Mouse (Mus musculus): ENCODE data around the gene Vps37c.

Gene Vps37c

GRCm38 (mm10) chr19:10733501-10734127 is 45.1 kb downstream of the Vps37c start:
- Histone ChIP-seq H3K9me3 (ENCODE audit: low read length) (no peaks in the 10 kb centered on the region), H3K4me3 (replicated peaks; ENCODE audit: low read length) (no peak overlapping the region), H3K4me1 (replicated peaks; ENCODE audit: low read depth, low read length) (no peaks in the 10 kb centered on the region), H3K36me3 (ENCODE audit: insufficient read depth, low read length) (no peaks in the 10 kb centered on the region), H3K27me3 (ENCODE audit: insufficient read depth, low read length) (peaks cover 29% of the 10 kb centered on the region)
- TF ChIP-seq NANOG (IDR thresholded peaks at IDR 0.05; ENCODE audit: borderline replicate concordance, low read length) = no peak
- TF ChIP-seq CTCF (conservative IDR thresholded peaks at IDR 0.05; ENCODE audit: low read length) = no peak
- TF ChIP-seq POU5F1 (IDR thresholded peaks at IDR 0.05; ENCODE audit: borderline replicate concordance, low read length) = no peak

GRCm38 (mm10) chr19:10734554-10734953 is 46.0 kb downstream of the Vps37c start:
- Histone ChIP-seq H3K36me3 (ENCODE audit: insufficient read depth, low read length) (no peaks in the 10 kb centered on the region), H3K27me3 (ENCODE audit: insufficient read depth, low read length) (peaks cover 33% of the 10 kb centered on the region), H3K4me1 (replicated peaks; ENCODE audit: low read depth, low read length) (no peaks in the 10 kb centered on the region), H3K9me3 (ENCODE audit: low read length) (no peaks in the 10 kb centered on the region), H3K4me3 (replicated peaks; ENCODE audit: low read length) (no peak overlapping the region)
- TF ChIP-seq POU5F1 (IDR thresholded peaks at IDR 0.05; ENCODE audit: borderline replicate concordance, low read length) (no peak), CTCF (conservative IDR thresholded peaks at IDR 0.05; ENCODE audit: low read length) (no peak), NANOG (IDR thresholded peaks at IDR 0.05; ENCODE audit: borderline replicate concordance, low read length) (no peak)

GRCm38 (mm10) chr19:10735061-10735460 is 46.5 kb downstream of the Vps37c start:
- no peak overlapping the region for H3K4me3 ChIP-seq (replicated peaks; ENCODE audit: low read length)
- no peaks in the 10 kb centered on the region for H3K4me1 ChIP-seq (replicated peaks; ENCODE audit: low read depth, low read length)
- no peaks in the 10 kb centered on the region for H3K36me3 ChIP-seq (ENCODE audit: insufficient read depth, low read length)
- H3K9me3 ChIP-seq (ENCODE audit: low read length) = no peaks in the 10 kb centered on the region
- no peak for TF ChIP-seq POU5F1 (IDR thresholded peaks at IDR 0.05; ENCODE audit: borderline replicate concordance, low read length)
- TF ChIP-seq CTCF (conservative IDR thresholded peaks at IDR 0.05; ENCODE audit: low read length) = no peak
- no peak for TF ChIP-seq NANOG (IDR thresholded peaks at IDR 0.05; ENCODE audit: borderline replicate concordance, low read length)
- H3K27me3 ChIP-seq (ENCODE audit: insufficient read depth, low read length) = peaks cover 33% of the 10 kb centered on the region

GRCm38 (mm10) chr19:10735861-10736260 is 47.3 kb downstream of the Vps37c start:
- no peak for TF ChIP-seq NANOG (IDR thresholded peaks at IDR 0.05; ENCODE audit: borderline replicate concordance, low read length)
- no peak for TF ChIP-seq CTCF (conservative IDR thresholded peaks at IDR 0.05; ENCODE audit: low read length)
- TF ChIP-seq POU5F1 (IDR thresholded peaks at IDR 0.05; ENCODE audit: borderline replicate concordance, low read length) = no peak
- peaks cover 33% of the 10 kb centered on the region for H3K27me3 ChIP-seq (ENCODE audit: insufficient read depth, low read length)
- H3K4me3 ChIP-seq (replicated peaks; ENCODE audit: low read length) = no peak overlapping the region
- H3K9me3 ChIP-seq (ENCODE audit: low read length) = no peaks in the 10 kb centered on the region
- peaks cover 6% of the 10 kb centered on the region for H3K4me1 ChIP-seq (replicated peaks; ENCODE audit: low read depth, low read length)
- no peaks in the 10 kb centered on the region for H3K36me3 ChIP-seq (ENCODE audit: insufficient read depth, low read length)

GRCm38 (mm10) chr19:10738038-10738437 is 49.5 kb downstream of the Vps37c start:
- TF ChIP-seq POU5F1 (IDR thresholded peaks at IDR 0.05; ENCODE audit: borderline replicate concordance, low read length) (no peak), CTCF (conservative IDR thresholded peaks at IDR 0.05; ENCODE audit: low read length) (no peak), NANOG (IDR thresholded peaks at IDR 0.05; ENCODE audit: borderline replicate concordance, low read length) (no peak)
- Histone ChIP-seq H3K4me1 (replicated peaks; ENCODE audit: low read depth, low read length) (peaks cover 13% of the 10 kb centered on the region), H3K27me3 (ENCODE audit: insufficient read depth, low read length) (peaks cover 43% of the 10 kb centered on the region), H3K9me3 (ENCODE audit: low read length) (no peaks in the 10 kb centered on the region), H3K36me3 (ENCODE audit: insufficient read depth, low read length) (no peaks in the 10 kb centered on the region), H3K4me3 (replicated peaks; ENCODE audit: low read length) (no peak overlapping the region)

- TF ChIP-seq POU5F1 (IDR thresholded peaks at IDR 0.05; ENCODE audit: borderline replicate concordance, low read length) (no peak), NANOG (IDR thresholded peaks at IDR 0.05; ENCODE audit: borderline replicate concordance, low read length) (no peak), CTCF (conservative IDR thresholded peaks at IDR 0.05; ENCODE audit: low read length) (no peak)
- Histone ChIP-seq H3K9me3 (ENCODE audit: low read length) (no peaks in the 10 kb centered on the region), H3K36me3 (ENCODE audit: insufficient read depth, low read length) (no peaks in the 10 kb centered on the region), H3K4me3 (replicated peaks; ENCODE audit: low read length) (no peak within 1 kb of the TSS), H3K27me3 (ENCODE audit: insufficient read depth, low read length) (peaks cover 43% of the 10 kb centered on the region), H3K4me1 (replicated peaks; ENCODE audit: low read depth, low read length) (peaks cover 13% of the 10 kb centered on the region)
Observed at GRCm38 (mm10) chr19:10738811-10739210, 50.3 kb downstream of the Vps37c start, which contains the start of gene Cd5. Cd5 (minus strand) TSS chr19:10739002.

- Histone ChIP-seq H3K9me3 (ENCODE audit: low read length) (no peaks in the 10 kb centered on the region), H3K4me3 (replicated peaks; ENCODE audit: low read length) (no peak overlapping the region), H3K27me3 (ENCODE audit: insufficient read depth, low read length) (peaks cover 37% of the 10 kb centered on the region), H3K36me3 (ENCODE audit: insufficient read depth, low read length) (no peaks in the 10 kb centered on the region), H3K4me1 (replicated peaks; ENCODE audit: low read depth, low read length) (peaks cover 13% of the 10 kb centered on the region)
- no peak for TF ChIP-seq NANOG (IDR thresholded peaks at IDR 0.05; ENCODE audit: borderline replicate concordance, low read length)
- TF ChIP-seq POU5F1 (IDR thresholded peaks at IDR 0.05; ENCODE audit: borderline replicate concordance, low read length) = no peak
- no peak for TF ChIP-seq CTCF (conservative IDR thresholded peaks at IDR 0.05; ENCODE audit: low read length)
Observed at GRCm38 (mm10) chr19:10739916-10740315, 51.4 kb downstream of the Vps37c start.

- Histone ChIP-seq H3K9me3 (ENCODE audit: low read length) (no peaks in the 10 kb centered on the region), H3K4me3 (replicated peaks; ENCODE audit: low read length) (0 out of 2 replicates have a peak overlapping the region, but pooled peaks have one; percentile 26), H3K27me3 (ENCODE audit: insufficient read depth, low read length) (peaks cover 29% of the 10 kb centered on the region), H3K36me3 (ENCODE audit: insufficient read depth, low read length) (no peaks in the 10 kb centered on the region), H3K4me1 (replicated peaks; ENCODE audit: low read depth, low read length) (peaks cover 13% of the 10 kb centered on the region)
- TF ChIP-seq POU5F1 (IDR thresholded peaks at IDR 0.05; ENCODE audit: borderline replicate concordance, low read length) (no peak), NANOG (IDR thresholded peaks at IDR 0.05; ENCODE audit: borderline replicate concordance, low read length) (no peak), CTCF (conservative IDR thresholded peaks at IDR 0.05; ENCODE audit: low read length) (no peak; the same call in 1 of the 2 replicates)
Observed at GRCm38 (mm10) chr19:10740641-10741440, 52.3 kb downstream of the Vps37c start.
